Mouse (Mus musculus) hindlimb bud, embryonic 11.5 days (tissue): ENCODE data around the gene Hmgb3.

Source experiments
- DNase-seq: peaks from one replicate; pipeline ENCODE4 v3.0.0-alpha.2; 2012; ENCODE audit warnings: low read depth, low spot score; ENCODE audit errors: extremely low spot score

Hmgb3 gene

GRCm38 (mm10) chrX:71575550-71575949 is 19.8 kb downstream of the Hmgb3 start:
- no peak for DNase-seq

- no peak for DNase-seq
Measured at GRCm38 (mm10) chrX:71589181-71589580, 33.5 kb downstream of the Hmgb3 start.

- peak; percentile 28 for DNase-seq
Measured at GRCm38 (mm10) chrX:71601052-71601611, 45.4 kb downstream of the Hmgb3 start.
